Mouse (Mus musculus) embryonic facial prominence, embryonic 11.5 days (tissue): ENCODE results near the gene Cdk2ap2. TPM values are rescaled to one million over a fixed set of nuclear protein-coding genes. Genes with fewer than 3 reads are reported as not detected.

Experiments used
- ATAC-seq: fragments of 200-750 bp; cut with Nextera tagmentation; replicated peaks from 2 replicates; pipeline ENCODE4 v1.8.0; 2017; ENCODE audit warnings: low read depth; ENCODE audit not compliant: insufficient number of reproducible peaks, low FRiP score, low TSS enrichment
- DNase-seq: peaks from one replicate; pipeline ENCODE4 v3.0.0-alpha.2; 2015; ENCODE audit warnings: low spot score
- H3K27ac ChIP-seq: fragments of 300-500 bp; sonication (generic); replicated peaks from 2 replicates; pipeline ENCODE4 v1.5.1; 2014; ENCODE audit warnings: mild to moderate bottlenecking, low read depth, low read length, control low read depth
- H3K27me3 ChIP-seq: fragments of 300-500 bp; sonication (generic); 2 replicates; pipeline ENCODE4 v1.6.1; 2014; ENCODE audit warnings: mild to moderate bottlenecking, low read length, moderate library complexity, mixed read lengths; ENCODE audit not compliant: control insufficient read depth, insufficient read depth
- H3K36me3 ChIP-seq: fragments of 300-500 bp; sonication (generic); replicated peaks from 2 replicates; pipeline ENCODE4 v1.6.1; 2014; ENCODE audit warnings: low read depth, mild to moderate bottlenecking, low read length, moderate library complexity, mixed read lengths; ENCODE audit not compliant: control insufficient read depth, insufficient read depth
- H3K4me1 ChIP-seq: fragments of 300-500 bp; sonication (generic); 2 replicates; pipeline ENCODE4 v1.6.1; 2014; ENCODE audit warnings: low read length, mixed read lengths; ENCODE audit not compliant: control insufficient read depth, insufficient read depth
- H3K4me2 ChIP-seq: fragments of 300-500 bp; sonication (generic); 2 replicates; pipeline ENCODE4 v1.6.1; 2014; ENCODE audit warnings: low read depth, mild to moderate bottlenecking, control low read depth, low read length, moderate library complexity
- H3K4me3 ChIP-seq: fragments of 300-500 bp; sonication (generic); 2 replicates; pipeline ENCODE4 v1.5.1; 2014; ENCODE audit warnings: low read depth, low read length, control low read depth
- H3K9ac ChIP-seq: fragments of 300-500 bp; sonication (generic); replicated peaks from 2 replicates; pipeline ENCODE4 v1.6.1; 2014; ENCODE audit warnings: mild to moderate bottlenecking, control low read depth, low read length
- H3K9me3 ChIP-seq: fragments of 300-500 bp; sonication (generic); replicated peaks from 2 replicates; pipeline ENCODE4 v1.6.1; 2016; ENCODE audit warnings: mild to moderate bottlenecking, low read length, inconsistent platforms, mixed read lengths; ENCODE audit not compliant: control insufficient read depth
- WGBS: fragments of 180-500 bp; shearing (Covaris S2); extraction: QIAGEN DNeasy Blood & Tissue Kit; methylation state at CpG from one replicate; pipeline ENCODE4 v1.1.7; 2014; 5-methylcytosine and 5-hydroxymethylcytosine counted together
- polyA plus RNA-seq: library from polyadenylated mRNA; unstranded; fragments of >200 nt; fragmentation: Nextera tagmentation; extraction: Ambion mirVana; gene quantifications from 2 replicates; pipeline ENCODE4 v1.2.1, GENCODE M21; 2014

The Cdk2ap2 gene
- polyA plus RNA-seq, 1 experiment from 2014 or later = 58.6 TPM

GRCm38 (mm10) chr19:4103792-4104191, 6.8 kb downstream of the Cdk2ap2 start:
- H3K36me3 ChIP-seq = no peaks in the 10 kb centered on the region
- H3K27ac ChIP-seq = no peak overlapping the region
- DNase-seq (no peak), ATAC-seq (no peak)
- peaks cover 19% of the 10 kb centered on the region for H3K27me3 ChIP-seq
- H3K4me2 ChIP-seq = no peak overlapping the region
- H3K4me3 ChIP-seq = no peak overlapping the region
- WGBS = 83% methylated on average over 3 of the region's 3 CpGs
- no peak overlapping the region for H3K9ac ChIP-seq
- no peaks in the 10 kb centered on the region for H3K9me3 ChIP-seq
- H3K4me1 ChIP-seq = peaks cover 4% of the 10 kb centered on the region; the same call in 1 of the 2 replicates

GRCm38 (mm10) chr19:4104675-4105194, 7.8 kb downstream of the Cdk2ap2 start:
- Histone ChIP-seq H3K4me3 (no peak overlapping the region), H3K4me2 (no peak overlapping the region), H3K4me1 (peaks cover 2% of the 10 kb centered on the region; the same call in 1 of the 2 replicates), H3K27me3 (peaks cover 17% of the 10 kb centered on the region), H3K27ac (no peak overlapping the region), H3K9ac (no peak overlapping the region), H3K9me3 (no peaks in the 10 kb centered on the region), H3K36me3 (no peaks in the 10 kb centered on the region)
- WGBS = 89% methylated on average over 16 of the region's 16 CpGs
- ATAC-seq (no peak), DNase-seq (no peak)

DNA sequence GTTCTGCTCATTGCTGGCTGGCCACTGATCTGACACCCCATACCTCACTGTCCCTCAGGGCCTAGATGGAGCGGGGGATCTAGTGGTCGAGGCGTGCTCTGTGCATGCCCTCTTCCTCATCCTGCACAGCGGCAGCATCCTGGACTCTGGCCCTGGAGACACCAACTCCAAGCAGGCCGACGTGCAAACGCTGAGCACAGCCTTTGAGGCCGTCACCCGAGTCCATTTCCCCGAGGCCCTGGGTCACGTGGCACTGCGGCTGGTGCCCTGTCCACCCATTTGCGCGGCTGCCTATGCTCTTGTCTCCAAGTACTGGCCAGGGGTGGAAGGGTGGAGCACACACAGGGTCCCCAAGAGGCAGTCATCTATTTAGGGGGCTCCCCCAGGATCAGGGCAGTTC, 9.7 kb downstream of the Cdk2ap2 start:
- H3K27ac ChIP-seq = no peak overlapping the region
- no peak overlapping the region for H3K4me3 ChIP-seq
- H3K27me3 ChIP-seq = peaks cover 1% of the 10 kb centered on the region
- H3K9me3 ChIP-seq = no peaks in the 10 kb centered on the region
- no peak overlapping the region for H3K9ac ChIP-seq
- 93% methylated on average over 14 of the region's 14 CpGs for WGBS
- DNase-seq (no peak), ATAC-seq (no peak)
- H3K4me2 ChIP-seq = no peak overlapping the region
- H3K36me3 ChIP-seq = no peaks in the 10 kb centered on the region
- H3K4me1 ChIP-seq = no peaks in the 10 kb centered on the region

DNA sequence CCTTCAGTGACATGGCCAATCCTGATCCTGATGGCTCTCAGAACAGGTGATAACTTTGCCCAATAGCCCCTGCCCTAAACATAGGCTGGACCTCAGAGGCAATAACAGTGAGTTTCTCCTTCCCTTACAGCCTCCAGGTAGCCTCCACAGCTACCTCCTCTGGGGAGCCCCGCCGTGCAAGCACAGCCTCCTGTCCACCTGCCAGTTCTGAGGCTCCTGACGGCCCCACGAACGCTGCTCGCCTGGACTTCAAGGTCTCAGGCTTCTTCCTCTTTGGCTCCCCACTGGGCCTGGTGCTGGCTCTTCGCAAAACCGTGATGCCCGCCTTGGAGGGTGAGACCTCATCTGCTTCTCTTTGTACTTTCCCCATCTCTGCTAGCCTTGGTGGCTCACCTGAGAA, 11.6 kb downstream of the Cdk2ap2 start:
- Histone ChIP-seq H3K9me3 (no peaks in the 10 kb centered on the region), H3K4me2 (no peak overlapping the region), H3K27me3 (no peaks in the 10 kb centered on the region), H3K4me3 (no peak overlapping the region), H3K9ac (no peak overlapping the region), H3K4me1 (no peaks in the 10 kb centered on the region), H3K27ac (no peak overlapping the region), H3K36me3 (peaks cover 2% of the 10 kb centered on the region; the same call in 1 of the 2 replicates)
- ATAC-seq (no peak), DNase-seq (no peak)
- 83% methylated on average over 9 of the region's 9 CpGs for WGBS

DNA sequence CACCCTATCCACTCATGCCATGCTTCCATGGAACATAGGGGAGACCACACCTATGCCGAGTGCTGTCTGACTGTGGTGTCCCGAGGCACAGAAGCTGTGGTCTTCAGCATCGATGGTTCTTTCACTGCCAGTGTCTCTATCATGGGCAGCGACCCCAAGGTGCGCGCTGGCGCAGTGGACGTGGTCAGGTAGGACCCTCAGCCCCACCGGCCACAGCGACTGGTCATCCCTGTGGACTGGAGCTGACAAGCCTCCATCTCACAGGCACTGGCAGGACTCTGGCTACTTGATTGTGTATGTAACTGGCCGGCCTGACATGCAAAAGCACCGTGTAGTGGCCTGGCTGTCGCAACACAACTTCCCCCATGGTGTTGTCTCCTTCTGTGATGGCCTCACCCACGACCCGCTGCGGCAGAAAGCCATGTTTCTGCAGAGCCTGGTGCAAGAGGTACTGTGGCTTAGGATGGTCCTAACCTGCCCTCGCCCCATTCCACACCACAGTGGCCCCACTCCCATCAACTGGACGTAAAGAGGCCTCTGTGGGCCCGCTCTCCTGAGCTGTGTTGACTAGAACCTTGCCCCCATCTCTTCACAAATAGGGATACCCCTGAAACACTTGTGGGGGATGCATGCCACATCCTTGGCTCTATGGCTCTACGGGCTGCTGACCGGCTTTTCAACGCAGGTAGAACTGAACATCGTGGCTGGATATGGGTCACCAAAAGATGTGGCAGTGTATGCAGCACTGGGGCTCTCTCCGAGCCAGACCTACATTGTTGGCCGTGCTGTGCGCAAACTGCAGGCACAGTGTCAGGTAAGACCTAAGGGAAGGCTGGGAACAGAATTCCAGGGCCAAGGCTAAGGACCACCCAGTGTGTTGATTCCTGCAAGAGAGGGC, 15.3 kb downstream of the Cdk2ap2 start:
- no peaks in the 10 kb centered on the region for H3K4me1 ChIP-seq
- no peak for DNase-seq
- H3K9ac ChIP-seq = no peak overlapping the region
- no peak for ATAC-seq
- H3K27ac ChIP-seq = no peak overlapping the region
- 94% methylated on average over 26 of the region's 26 CpGs for WGBS
- H3K4me3 ChIP-seq = no peak overlapping the region
- H3K36me3 ChIP-seq = peaks cover 2% of the 10 kb centered on the region
- H3K27me3 ChIP-seq = no peaks in the 10 kb centered on the region
- no peak overlapping the region for H3K4me2 ChIP-seq
- H3K9me3 ChIP-seq = no peaks in the 10 kb centered on the region

DNA sequence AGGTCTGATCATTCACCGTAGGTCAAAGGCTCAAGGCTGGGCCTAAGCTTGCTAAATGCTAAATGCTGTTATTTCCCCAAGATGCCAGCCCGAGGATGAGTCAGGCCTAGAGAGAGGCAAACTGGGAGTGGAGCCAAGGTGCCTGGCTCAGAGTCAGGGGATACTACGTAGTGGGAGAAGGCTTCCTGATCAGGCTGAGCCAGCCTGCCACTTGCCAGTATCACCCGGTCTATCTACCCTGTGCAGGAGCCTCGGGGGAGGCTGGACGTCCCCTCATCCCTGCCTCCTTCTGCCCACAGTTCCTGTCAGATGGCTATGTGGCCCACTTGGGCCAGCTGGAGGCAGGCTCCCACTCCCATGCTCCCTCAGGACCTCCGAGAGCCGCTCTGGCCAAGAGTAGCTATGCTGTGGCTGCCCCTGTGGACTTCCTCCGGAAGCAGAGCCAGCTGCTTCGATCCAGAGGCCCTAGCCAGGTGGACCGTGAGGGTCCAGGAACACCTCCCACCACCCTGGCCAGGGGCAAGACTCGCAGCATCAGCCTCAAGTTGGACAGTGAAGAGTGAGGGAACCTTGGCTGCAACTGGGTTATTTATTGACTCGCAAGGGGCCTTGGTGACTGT, 16.3 kb downstream of the Cdk2ap2 start:
- Histone ChIP-seq H3K36me3 (peaks cover 2% of the 10 kb centered on the region), H3K9ac (no peak overlapping the region), H3K27ac (no peak overlapping the region), H3K4me3 (no peak overlapping the region), H3K9me3 (no peaks in the 10 kb centered on the region), H3K4me1 (no peaks in the 10 kb centered on the region), H3K4me2 (no peak overlapping the region), H3K27me3 (no peaks in the 10 kb centered on the region)
- 79% methylated on average over 13 of the region's 13 CpGs for WGBS
- DNase-seq (no peak), ATAC-seq (no peak)

GRCm38 (mm10) chr19:4113806-4114230, 16.8 kb downstream of the Cdk2ap2 start:
- no peak for DNase-seq
- Histone ChIP-seq H3K9ac (no peak overlapping the region), H3K4me3 (no peak overlapping the region), H3K36me3 (peaks cover 2% of the 10 kb centered on the region), H3K27ac (no peak overlapping the region), H3K4me2 (no peak overlapping the region), H3K9me3 (no peaks in the 10 kb centered on the region), H3K27me3 (no peaks in the 10 kb centered on the region), H3K4me1 (no peaks in the 10 kb centered on the region)
- whole genome bisulfite sequencing = 50% methylated on average over 5 of the region's 5 CpGs
- no peak for ATAC-seq

GRCm38 (mm10) chr19:4114551-4114950, 17.6 kb downstream of the Cdk2ap2 start:
- Histone ChIP-seq H3K27me3 (no peaks in the 10 kb centered on the region), H3K4me2 (no peak overlapping the region), H3K9ac (no peak overlapping the region), H3K9me3 (no peaks in the 10 kb centered on the region), H3K4me1 (no peaks in the 10 kb centered on the region), H3K36me3 (peaks cover 2% of the 10 kb centered on the region), H3K4me3 (no peak overlapping the region), H3K27ac (no peak overlapping the region)
- DNase-seq (no peak), ATAC-seq (no peak)
- 92% methylated on average over 10 of the region's 10 CpGs for WGBS
